Mouse (Mus musculus) adrenal gland, postnatal 10 days (tissue): ENCODE data around the gene Rnf7. TPM values are rescaled to one million over a fixed set of nuclear protein-coding genes. Genes with fewer than 3 reads are reported as not detected.
A peak's percentile ranks its signal among the peaks of the same experiment; 100 is the strongest.

Experiments
- DNase-seq: peaks from one replicate; pipeline ENCODE4 v3.0.0; 2021; ENCODE audit warnings: mixed read lengths
- total RNA-seq, 2 experiments: library from RNA; stranded (reverse); gene quantifications; 2 replicates each; pipeline ENCODE4 v1.2.3; 2021

Gene Rnf7
- total RNA-seq, 2 experiments from 2014 or later, result 72.7 to 86.6 TPM

DNA sequence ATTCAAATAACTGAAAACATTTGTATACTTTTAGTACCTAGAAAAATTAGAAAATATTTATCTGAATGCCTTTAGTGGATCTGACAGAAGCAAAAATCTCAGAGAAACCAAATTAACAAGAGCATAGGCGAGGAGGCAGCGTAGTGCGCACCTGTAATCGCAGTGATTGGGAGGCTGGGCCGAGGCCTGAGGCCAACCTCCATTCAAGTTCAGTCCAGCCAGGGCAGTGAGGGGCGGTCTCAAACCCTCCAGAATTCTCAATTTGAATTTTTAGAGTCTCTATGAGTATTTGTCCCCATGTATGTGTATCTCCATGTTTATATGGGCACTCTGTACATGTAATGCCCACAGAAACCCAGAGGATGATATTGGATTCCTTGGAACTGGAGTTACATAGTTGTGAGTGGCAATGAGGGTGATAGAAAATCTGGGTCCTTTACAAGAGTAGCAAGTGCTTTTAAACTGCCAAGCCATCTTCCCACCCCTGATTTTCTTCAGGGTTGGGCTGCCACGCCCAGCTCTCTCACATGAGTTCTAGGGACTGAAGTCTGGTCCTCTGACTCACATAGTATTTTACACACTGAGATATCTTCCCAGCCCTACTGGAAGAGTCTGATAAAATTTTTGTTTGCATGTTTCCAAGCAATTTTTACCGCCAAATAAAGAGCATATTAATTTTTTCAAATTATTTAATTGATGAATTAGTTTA, 8.1 kb downstream of the Rnf7 start:
- no peak for DNase-seq

DNA sequence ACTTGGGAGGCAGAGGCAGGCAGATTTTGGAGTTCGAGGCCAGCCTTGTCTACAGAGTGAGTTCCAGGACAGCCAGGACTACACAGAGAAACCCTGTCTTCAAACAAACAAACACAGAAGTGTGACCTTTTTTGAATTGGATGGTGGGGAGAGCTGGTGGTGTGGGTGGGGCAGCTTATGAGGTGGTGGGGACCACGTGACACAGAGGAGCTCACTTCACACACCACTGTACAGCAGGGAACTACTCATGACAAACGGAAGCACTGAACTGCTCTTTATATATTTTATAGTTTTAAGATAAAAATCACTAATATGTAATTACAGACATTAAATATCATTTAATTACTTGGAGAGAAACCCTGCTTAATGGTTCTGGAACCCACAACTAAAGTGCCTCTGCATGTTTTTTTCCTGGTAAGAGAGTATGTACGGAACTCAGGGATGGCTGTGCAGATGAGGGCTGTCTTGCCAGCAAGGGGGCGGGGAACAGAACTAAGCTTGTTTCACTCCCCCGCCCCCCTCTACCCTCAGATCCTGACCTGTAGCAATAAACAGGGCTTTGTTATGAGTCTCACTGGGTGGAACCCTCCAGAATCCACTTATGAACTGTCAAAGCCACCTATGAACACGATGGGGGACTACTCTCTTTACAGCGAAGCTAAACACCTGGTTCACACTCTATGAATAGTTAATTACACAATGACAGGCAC, 8.8 kb downstream of the Rnf7 start:
- no peak for DNase-seq

DNA sequence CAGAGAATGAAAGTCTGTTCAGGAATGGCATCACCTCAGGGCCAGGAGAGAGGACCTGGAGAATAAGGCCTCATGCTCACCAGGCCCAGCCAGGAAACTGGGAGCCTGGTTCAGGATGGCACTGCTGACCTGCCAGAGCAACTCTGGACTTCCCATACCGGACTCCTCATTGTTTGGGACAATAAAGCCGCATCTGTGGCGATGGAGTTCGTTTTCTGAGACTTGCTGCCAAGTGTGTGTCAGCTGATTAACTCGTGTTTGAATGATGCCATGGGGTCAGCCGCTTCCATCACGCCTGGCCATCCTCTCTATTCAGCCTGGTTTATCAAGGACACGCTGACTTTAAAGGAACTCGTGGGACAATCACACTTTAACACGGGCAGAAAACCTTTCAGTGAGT, 14.8 kb downstream of the Rnf7 start:
- DNase-seq, result peak; percentile 34

DNA sequence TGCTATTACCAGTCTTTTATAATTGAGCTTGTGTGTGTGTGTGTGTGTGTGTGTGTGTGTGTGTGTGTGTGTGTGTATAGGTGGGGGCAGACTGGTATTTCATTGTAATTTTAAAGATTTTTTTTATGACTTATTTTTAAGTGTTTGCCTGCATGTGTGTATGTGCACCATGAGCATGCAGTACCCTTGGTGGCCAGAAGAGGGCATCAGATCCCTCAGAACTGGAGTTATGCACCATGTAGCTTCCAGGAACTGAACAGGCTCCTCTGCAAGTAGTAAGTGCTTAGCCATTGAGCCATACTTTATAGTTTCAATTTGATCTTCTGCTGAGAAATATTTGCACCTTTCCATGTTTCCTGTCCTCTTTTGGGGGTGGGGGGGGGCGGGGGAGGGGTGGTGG, 16.9 kb downstream of the Rnf7 start:
- no peak for DNase-seq

DNA sequence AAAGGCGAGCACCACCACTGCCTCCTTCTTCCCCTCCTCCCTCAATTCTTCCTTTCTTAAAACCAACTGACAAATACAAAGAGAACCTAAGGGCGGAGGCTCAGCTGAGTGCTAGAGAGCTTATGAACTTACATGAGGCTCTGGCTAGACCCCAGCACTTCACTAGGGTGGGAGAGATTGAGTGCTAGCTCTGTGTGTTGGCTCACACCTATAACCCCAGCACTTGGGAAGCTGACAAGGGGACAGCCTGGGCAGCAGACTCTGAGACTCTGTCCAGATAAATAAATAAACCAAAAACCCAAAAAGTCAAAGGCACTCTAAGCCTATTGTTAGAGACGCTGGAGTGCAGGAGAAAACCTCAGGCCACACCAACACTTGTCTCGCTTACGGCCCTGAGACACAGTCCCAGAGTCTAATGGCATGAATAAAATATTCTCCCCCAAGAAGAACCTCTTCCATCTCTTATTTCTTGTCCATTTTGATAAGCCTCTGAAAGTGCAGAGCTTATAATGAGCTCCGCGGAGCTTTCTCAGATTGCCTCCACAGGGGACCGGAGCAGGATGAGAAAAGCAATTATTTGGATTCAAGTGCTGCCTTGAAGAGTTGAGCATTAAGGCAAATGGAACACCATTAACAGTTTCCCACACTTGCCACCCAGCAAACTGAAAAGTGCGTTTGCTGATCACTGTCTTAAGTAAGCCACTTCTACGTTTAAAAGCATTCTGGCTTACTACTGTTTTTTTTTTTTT, 18.2 kb downstream of the Rnf7 start:
- no peak for DNase-seq

DNA sequence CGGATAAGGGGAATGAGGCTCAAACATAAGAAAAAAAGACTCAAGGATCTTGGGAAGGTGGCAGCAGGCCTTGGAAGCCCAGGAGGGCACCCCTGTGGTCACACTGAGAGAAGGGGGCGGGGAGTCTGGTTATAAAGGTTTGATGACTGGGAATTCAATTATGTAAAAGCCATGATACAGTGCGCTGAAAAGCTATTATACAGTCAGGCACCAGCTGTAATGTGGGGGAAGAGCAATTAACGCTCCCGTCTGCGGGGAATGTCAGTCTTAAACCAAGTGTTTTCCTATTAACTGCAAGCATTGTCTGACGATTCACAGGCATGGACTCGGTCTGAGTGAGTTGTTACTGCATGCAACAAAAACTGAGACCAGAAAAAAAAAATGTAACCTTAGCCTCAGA, 22.9 kb downstream of the Rnf7 start:
- no peak for DNase-seq

DNA sequence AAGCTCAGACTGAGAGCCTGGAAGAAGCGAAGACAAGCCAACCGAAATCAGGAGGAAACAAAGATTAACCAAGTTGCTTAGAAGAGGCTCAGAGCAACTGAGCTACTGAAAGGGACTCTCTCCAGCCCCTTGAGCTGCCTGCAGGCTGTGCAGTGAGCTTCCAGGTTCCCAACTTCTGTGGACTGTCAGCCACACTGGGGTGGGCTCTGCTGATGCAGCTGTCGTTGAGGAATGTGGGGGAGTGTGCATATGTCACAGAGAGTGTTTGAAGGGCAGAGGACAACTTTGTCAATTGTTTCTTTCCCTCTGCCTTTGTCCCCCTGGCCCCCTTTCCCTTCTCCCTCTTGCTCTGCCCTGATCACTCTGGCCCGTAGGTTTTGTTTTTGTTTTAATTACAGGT, 25.5 kb downstream of the Rnf7 start:
- no peak for DNase-seq

DNA sequence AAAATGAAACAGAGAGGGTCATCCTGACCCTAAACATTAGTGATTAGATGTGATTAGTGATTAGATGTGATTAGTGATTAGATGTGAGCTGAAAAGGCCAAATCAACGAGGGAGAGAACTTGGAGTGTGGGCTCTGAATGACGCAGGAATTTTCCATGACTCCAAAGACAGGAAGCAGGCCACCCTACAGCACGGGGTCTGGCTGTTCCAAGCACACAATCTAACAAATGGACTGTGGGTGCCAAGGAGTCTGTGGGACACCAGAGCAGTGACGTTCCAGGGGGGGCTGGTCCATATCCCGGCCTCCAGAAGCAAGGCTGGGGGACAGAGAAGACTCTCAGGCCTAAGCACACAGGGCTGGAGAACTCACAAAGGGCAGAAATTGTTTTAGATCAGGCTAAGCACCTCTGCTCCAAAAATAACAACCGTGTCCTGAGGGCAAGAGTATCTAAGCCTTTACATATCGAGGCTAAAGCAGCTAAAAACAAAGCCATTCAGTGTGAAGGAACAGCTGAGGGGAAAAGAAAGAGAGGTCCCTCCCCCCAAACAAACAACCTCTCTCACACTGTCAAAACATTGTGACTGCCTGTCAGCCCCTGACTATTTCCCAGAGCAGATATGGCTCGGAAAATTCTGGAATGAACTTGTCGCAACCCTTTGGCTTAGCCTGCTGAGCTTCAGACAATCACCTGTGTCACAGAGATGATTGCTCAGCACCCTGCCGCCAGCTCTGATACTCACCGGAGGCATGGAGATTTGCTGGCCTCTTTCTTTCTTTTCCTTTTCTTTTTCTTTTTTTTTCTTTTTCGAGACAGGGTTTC, 27.4 kb downstream of the Rnf7 start:
- DNase-seq, result no peak

DNA sequence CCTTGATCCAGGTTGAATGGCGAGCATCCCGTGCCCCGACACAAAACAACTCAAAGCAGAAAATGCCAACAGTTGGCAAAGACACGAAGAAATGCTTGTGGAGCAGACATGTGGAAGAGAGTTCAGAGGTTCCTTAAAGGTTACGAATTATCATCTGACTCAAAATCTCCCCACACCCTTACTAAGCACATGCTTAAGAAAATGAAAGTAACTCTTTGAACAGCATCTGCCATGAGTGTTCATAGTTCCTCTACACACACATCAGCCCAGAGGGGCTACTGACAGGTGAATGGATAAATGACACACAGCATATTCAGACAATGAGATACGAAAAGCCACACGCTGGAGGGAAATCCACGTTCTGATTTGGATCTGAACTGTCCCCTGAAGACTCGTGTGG, 29.0 kb downstream of the Rnf7 start:
- DNase-seq, result no peak

DNA sequence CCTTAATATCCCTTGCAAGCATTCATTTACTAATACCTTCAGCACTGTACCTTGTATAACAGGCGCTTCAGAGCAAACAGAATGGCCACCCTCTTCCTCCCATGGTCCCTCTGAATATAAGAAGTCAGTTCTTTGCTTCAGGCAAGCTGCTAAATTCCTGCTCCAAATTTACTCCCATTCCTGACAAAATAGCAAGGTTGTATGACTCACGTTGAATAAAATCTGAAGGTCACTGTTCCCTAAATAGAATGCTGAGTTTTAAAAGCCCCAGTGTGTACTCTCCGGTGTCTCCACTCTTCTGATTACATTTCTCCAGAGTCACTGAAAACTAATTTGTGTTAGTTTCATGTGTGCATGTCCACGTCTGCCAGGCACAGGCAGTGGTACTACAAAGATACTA, 33.1 kb downstream of the Rnf7 start:
- DNase-seq, result no peak

DNA sequence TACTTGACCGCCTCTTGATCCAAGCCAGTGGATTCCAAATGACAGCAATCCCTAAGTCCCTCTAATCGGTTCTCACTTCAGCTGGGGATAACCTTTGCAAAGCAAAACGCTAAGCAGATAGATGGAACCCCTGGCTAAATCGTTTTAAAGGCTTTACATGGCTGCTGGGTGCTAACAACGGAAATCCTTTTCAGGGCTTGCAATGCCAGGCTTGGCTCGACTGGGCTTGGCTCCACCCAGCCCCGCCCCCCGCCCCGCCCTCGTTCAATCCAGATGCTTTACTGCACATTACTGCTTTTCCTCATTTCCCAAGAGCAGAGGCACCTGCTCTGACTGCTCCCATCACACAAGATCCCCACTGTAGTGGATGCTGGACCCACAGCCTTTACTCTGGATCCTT, 36.4 kb downstream of the Rnf7 start:
- no peak for DNase-seq

DNA sequence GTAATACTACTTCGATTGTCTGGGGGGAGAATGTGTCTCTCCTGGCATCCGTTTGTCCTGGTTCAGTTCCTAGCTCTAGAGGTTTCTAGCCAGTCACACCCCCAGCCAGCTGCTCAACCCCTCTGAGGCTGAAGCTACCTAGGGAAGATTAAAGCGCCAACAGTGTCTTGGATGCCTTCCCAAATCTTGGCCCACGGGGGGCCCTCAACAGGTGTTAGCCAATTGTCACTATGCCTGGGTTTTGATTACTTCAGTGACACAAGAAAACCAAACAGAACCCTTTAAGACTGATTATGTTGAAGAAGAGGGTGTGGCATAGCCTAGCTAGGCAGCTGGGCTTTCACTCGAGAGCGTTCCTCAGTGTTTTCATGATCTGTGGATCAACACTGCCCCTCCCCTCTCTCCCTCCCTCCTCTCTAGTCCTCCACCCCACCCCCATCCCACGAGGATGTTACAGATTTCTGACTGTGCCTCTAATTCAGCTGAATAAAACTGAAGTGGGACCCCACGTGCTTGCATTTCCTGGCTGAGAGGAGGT, 40.1 kb downstream of the Rnf7 start:
- DNase-seq, result peak; percentile 58

DNA sequence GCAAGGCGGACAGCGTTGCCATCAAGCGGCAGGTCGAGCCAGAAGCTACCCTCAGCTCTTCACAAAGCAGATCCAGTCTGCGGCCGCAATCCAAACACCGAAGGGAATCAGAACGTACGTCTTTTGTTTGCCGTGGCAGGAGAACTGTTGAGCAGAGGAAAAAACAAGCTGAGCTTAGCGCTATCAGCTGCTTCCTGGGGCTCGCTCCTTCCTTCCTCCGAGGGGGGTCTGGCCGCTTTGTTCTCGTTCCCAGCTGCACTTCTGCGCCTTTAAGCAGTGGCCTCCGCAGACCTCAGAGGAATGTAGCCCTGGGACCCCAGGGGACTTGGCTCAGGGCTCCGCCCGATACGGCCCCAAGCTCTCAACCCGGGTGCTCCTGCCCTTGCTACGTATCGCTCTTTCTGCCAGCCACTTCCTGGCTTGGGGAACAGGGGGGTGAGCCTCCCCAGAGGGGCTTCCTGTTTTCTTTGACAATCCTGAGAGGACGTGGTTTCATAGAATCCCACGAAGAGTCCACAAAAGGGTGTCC, 40.6 kb downstream of the Rnf7 start:
- peak; percentile 80 for DNase-seq

DNA sequence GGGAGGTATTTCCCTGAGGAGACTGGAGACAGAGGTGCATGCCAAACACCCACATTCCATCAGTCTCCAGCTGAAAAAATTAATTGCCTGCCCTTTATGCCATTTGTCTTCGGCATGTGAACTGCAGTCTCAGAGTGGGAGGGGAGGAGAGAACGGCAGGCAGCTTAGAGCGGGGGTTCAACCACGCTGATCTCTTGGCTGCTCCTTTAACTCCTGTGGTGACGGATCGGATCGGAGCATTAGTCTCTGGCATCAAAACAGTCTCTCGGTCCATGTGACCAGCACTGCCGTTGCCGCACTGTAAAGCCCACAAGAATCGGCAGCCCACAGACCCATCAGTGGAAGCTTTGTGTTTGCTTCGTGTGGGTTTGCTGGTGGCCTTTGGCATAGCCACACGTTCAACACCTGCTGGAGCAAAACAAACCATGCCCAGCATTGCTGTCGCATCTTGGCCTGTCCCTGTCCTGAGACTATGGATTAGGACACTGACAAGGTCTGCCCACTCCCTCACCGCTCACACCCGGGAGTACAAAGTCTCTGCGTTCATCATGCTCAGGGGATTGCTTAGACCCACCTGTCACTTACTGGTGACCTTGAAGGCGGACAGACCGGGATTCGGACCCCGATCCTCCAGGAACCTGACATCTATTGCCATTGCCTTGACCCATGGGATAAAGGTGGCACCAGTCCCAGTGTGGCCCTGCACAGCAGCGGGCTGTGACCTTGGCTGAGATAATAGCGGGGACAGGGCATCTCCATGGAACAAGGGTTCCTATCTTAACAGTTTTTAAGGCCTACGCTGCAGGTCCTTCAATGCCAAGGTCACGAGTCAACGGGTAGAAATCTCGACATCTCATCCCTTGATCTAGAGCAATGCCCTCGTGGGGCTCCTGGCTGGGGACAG, 41.3 kb downstream of the Rnf7 start:
- DNase-seq, result peak; percentile 33

DNA sequence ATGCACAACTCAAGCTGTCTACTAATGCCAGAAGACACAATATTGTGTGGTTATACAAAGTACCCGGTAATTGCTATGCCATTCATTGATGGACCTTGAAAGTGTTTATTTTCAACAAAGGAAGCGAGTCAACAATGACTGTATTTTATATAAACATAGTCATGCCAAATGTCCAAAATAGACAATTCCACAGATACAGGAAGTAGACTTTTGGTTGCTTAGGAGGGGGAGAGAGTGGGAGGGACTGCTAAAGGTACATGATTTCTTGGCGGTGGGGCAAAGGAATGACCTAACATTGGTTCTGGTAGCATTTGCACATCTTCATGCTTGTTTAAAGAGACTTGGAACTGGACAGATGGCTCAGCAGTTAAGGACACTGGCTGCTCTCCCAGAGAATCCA, 45.9 kb downstream of the Rnf7 start:
- no peak for DNase-seq

DNA sequence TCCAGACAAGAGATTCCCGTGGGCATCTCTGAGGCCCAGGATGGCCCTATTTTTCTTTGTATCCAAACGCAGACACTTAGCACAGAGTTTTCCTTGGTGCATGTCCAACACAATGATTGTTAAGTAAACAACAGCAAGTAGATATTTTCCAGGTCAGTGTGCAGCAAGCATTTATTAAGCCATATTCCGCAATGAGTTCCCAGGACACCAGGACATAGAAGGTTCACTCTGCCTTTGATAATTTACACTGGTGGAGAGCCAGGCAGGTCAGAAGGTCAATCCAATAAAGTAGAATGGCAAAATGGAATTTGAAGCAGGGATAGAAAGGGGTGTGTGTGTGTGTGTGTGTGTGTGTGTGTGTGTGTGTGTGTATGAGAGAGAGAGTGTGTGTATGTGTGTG, 47.4 kb downstream of the Rnf7 start:
- peak; percentile 53 for DNase-seq

DNA sequence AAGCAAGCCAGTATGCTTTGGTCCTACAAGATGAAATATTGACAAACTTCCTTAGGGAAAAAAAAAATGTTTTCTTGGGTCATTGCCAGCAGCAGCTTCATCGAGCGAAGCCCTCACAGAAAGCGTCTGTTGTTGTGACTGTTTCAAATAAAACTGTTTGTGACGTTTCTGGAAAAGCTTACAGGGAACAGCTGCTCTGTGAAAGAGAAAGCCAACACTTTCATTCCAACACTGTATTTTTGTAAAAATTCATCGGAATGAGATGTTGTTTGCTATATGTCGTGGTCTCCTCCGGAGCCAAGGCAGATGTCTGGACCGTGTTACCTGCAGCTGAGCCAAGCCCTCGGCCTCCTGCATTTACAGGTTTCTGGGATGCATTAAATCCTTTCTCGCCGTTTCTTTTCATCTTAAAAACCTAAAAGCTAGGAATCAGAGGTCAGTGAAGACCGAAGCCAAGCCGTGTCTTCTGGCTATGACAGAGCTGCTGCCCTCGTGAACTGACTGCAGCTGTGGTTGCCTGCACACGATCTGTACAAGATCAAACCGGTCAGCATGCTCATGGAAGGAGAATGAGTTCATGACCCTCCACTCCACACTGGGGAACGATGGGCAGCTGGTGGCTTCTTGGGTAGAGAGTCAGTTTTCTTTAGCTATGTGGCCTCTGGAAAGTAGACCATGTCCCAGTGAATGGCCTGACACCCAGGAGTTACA, 50.0 kb downstream of the Rnf7 start:
- DNase-seq, result no peak

DNA sequence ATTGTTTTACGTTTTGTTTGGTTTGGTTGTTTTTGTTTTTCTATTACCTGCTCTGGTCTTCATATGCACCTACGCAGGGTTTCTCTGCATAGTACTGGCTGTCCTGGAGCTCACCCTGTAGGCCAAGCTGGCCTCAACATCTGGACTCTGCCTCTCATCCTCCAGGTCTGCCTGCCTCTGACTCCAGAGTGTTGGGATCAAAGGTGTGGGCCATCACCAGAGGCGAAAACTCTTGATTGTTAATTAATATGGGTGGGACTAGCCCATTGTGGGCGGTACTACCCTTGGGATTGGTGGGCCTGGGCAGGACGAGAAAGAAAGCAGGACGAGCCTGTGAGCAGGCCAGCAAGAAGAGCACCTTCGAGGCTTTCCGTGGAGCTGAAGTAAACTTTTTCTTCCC, 54.4 kb downstream of the Rnf7 start:
- DNase-seq, result no peak
